Mouse (Mus musculus): ENCODE results near the gene Wbp1. TPM values are rescaled to one million over a fixed set of nuclear protein-coding genes. Genes with fewer than 3 reads are reported as not detected.

Gene Wbp1
- 10 to 100 TPM; 46.4 to 46.7 TPM for total RNA-seq (2023)

GRCm38 (mm10) chr6:83120930-83121862 lies at the start of gene Wbp1:
TSS of gene Wbp1 (minus strand) at chr6:83121559.

GRCm38 (mm10) chr6:83165607-83166242 lies 44.4 kb upstream of the Wbp1 start, which contains the start of gene Dctn1:
TSS of gene Dctn1 (plus strand) at chr6:83165920.

GRCm38 (mm10) chr6:83156259-83156684 lies 34.9 kb upstream of the Wbp1 start, which contains the start of the genes Wdr54 and 1700003E16Rik:
TSS of gene Wdr54 (minus strand) at chr6:83156397.
TSS of gene 1700003E16Rik (plus strand) at chr6:83156404.

GRCm38 (mm10) chr6:83134951-83135513 lies 13.7 kb upstream of the Wbp1 start, which contains the start of gene Rtkn:
TSS of gene Rtkn (plus strand) at chr6:83135463.

GRCm38 (mm10) chr6:83125331-83125730 lies 4.0 kb upstream of the Wbp1 start, which contains the start of gene Ino80b:
TSS of gene Ino80b (minus strand) at chr6:83125431.

DNA sequence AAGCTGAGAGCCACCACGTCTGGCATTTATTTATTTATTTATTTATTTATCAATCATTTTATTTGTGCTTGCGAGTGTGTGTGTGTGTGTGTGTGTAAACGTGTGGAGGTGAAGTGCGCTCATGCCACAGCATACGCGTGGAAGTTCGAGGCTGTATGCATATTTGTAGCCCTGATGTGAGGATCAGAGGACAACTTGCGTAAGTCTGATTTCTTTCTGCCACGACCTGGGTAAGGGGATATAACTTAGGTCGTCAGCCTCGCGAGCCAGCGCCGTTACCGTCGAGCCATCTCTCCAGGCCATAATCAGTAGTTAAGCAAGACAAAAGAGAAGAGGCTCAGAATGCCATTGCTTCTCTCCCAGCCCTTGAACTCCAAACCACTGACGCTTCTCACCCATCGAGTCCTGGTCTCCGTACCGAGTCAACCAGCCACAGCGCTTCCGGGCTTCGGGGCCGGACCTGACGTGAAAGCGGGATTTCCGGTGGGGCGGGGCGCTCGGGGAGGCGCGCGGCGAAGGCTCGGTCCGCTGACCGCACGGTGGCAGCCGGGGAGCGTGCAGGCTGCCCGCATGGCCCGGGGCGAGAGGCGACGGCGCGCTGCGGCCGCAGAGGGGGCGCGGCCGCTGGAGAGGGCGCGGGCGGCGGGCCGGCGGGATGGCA lies 6.2 kb downstream of the Wbp1 start, which contains the start of gene Mogs:
Mogs (plus strand) TSS at position 486 of the 661 bp plus-strand sequence.

GRCm38 (mm10) chr6:83108762-83109668 lies 12.3 kb downstream of the Wbp1 start, which contains the start of gene Mrpl53:
TSS of gene Mrpl53 (plus strand) at chr6:83109040.

GRCm38 (mm10) chr6:83101316-83101687 lies 20.1 kb downstream of the Wbp1 start, which contains the start of the genes Ccdc142 and Gm42688:
TSS of gene Ccdc142 (plus strand) at chr6:83101601.
TSS of gene Gm42688 (plus strand) at chr6:83101617.

DNA sequence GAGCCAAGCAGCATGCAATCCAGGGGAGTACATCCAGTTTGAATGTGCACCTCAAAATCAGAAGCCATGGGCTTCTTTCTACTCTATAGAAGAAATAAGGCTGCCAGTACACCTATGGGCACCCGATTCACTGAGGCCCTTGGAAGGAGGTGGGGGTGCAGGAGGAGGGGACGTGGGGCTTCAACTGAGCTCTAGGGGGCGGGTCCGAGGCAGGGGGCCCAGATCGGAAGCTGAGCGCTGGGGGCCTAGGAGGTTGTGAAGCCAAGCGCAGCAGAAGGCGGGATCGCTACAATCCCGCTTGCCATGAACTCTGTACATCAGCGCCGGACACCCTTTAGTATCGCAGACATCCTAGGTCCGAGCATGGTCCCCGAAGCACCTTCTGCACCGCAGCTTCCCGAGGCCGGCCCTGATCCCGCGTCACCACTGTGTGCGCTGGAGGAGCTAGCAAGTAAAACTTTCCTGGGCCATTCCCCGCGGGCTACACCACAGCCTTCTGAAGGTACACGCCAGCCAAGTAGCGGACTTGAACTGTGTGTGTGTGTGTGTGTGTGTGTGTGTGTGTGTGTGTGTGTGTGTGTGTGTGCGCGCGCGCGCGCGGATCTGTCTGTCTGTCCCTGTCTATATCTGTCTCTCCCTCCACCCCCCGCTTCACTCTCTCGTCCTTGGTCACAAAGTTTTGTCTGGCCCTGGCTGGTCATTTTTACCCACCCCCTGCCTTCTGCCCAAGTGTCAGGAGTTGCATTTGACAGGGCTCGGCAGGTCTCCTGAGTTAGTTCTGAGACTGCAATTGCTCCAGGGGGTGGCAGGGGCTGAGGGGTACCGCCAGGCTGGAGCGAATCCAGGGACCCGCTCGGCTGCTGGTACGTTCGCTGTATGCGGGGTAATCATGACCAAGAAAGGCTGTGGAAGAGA lies 35.0 kb downstream of the Wbp1 start, which contains the start of gene Lbx2:
Lbx2 (plus strand) TSS at position 247 of the 915 bp plus-strand sequence.

DNA sequence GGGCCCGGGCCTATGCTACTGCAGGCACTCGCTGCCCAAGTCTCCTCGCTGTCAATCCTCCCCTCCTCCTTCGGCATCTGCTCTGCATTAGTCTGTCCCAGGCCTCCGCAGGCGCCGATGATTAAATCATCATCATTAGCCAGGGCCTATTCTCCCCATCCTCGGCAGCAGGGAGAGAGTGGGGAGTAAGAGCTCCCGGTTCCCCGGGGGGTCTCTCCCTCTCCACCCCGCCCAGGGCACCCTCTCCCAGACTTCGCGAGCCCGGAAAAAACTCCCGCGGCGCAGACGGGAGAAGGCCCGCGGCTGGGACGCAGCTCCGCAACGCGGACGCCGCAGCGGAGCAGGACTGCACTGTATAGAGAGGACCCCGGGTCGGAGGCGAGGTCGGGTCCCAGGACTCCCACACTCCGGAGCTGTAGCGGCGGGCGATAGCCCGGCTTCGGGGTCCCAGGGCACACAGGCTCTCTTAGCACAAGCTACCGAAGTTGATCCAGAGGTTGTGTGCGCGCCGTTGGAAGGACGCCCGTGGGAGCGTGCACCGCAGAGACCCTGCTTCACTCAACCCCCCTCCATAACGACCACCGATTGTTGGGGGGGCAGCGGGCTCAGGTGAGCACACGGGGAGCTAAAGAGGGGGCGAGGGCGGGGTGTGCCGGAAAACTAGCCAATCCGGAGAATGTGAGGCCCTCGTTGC lies 43.6 kb downstream of the Wbp1 start, which contains the start of gene Pcgf1:
Pcgf1 (plus strand) TSS at position 240 of the 694 bp plus-strand sequence.

DNA sequence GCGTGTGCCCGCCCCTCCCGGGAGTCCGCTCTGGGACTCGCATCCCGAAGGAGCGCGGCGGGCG lies 51.3 kb downstream of the Wbp1 start, which contains the start of gene Tlx2:
Tlx2 (minus strand) TSS at position 47 of the 64 bp plus-strand sequence.

Other genes starting within 250 kb of the Wbp1 start
- gene Sema4f, start 181.8 kb downstream of the Wbp1 start, total RNA-seq (2023) = 1 to 10 TPM; 1.3 to 1.8 TPM
- gene M1ap, start 174.7 kb downstream of the Wbp1 start, total RNA-seq (2023) = 1 to 10 TPM; 2.0 to 5.9 TPM
- gene Dok1, start 88.1 kb downstream of the Wbp1 start, total RNA-seq (2023) = 10 to 100 TPM; 36.2 to 38.6 TPM
- gene Loxl3, start 87.4 kb downstream of the Wbp1 start, total RNA-seq (2023) = 1 to 10 TPM in 1 of 2 experiments, under 1 TPM in 1; 0.55 to 1.2 TPM
- 100 to 1,000 TPM; 363 to 400 TPM for gene Aup1, start 67.0 kb downstream of the Wbp1 start, total RNA-seq (2023)
- 10 to 100 TPM; 51.1 to 60.0 TPM for gene Htra2, start 66.3 kb downstream of the Wbp1 start, total RNA-seq (2023)
- 1 to 10 TPM; 8.8 to 9.3 TPM for gene Dqx1, start 63.7 kb downstream of the Wbp1 start, total RNA-seq (2023)
- gene Tlx2, start 51.3 kb downstream of the Wbp1 start, total RNA-seq (2023) = not detected
- gene Pcgf1, start 43.7 kb downstream of the Wbp1 start, total RNA-seq (2023) = 10 to 100 TPM; 20.2 to 26.1 TPM
- gene Lbx2, start 35.2 kb downstream of the Wbp1 start, total RNA-seq (2023) = under 1 TPM in 1 of 2 experiments, not detected in 1; 0.70 TPM
- 10 to 100 TPM; 19.5 to 25.7 TPM for gene Ccdc142, start 20.0 kb downstream of the Wbp1 start, total RNA-seq (2023)
- gene Gm42688, start 19.9 kb downstream of the Wbp1 start, total RNA-seq (2023) = 10 to 100 TPM; 13.5 to 17.0 TPM
- 10 to 100 TPM; 29.8 to 35.3 TPM for gene Mrpl53, start 12.5 kb downstream of the Wbp1 start, total RNA-seq (2023)
- gene Mogs, start 6.1 kb downstream of the Wbp1 start, total RNA-seq (2023) = 10 to 100 TPM; 37.3 to 49.6 TPM
- 10 to 100 TPM; 35.6 to 40.9 TPM for gene Ino80b, start 3.9 kb upstream of the Wbp1 start, total RNA-seq (2023)
- not detected for gene Rtkn, start 13.9 kb upstream of the Wbp1 start, total RNA-seq (2023)
- 1 to 10 TPM; 1.1 to 1.8 TPM for gene Wdr54, start 34.8 kb upstream of the Wbp1 start, total RNA-seq (2023)
- gene 1700003E16Rik, start 34.8 kb upstream of the Wbp1 start, total RNA-seq (2023) = not detected
- 100 to 1,000 TPM; 113 to 115 TPM for gene Dctn1, start 44.4 kb upstream of the Wbp1 start, total RNA-seq (2023)
- not detected for gene Slc4a5, start 98.3 kb upstream of the Wbp1 start, total RNA-seq (2023)
- gene Mthfd2, start 204.3 kb upstream of the Wbp1 start, total RNA-seq (2023) = 10 to 100 TPM; 12.7 to 14.5 TPM
- gene Mob1a, start 204.5 kb upstream of the Wbp1 start, total RNA-seq (2023) = 100 to 1,000 TPM; 153 to 161 TPM
- gene Bola3, start 227.6 kb upstream of the Wbp1 start, total RNA-seq (2023) = 10 to 100 TPM; 26.0 to 34.8 TPM